Mouse (Mus musculus) embryo, embryonic 11 days (tissue): ENCODE results near the gene Entpd2.

Source experiments
- DNase-seq: peaks from one replicate; pipeline ENCODE4 v3.0.0-alpha.2; 2015

The Entpd2 gene

DNA sequence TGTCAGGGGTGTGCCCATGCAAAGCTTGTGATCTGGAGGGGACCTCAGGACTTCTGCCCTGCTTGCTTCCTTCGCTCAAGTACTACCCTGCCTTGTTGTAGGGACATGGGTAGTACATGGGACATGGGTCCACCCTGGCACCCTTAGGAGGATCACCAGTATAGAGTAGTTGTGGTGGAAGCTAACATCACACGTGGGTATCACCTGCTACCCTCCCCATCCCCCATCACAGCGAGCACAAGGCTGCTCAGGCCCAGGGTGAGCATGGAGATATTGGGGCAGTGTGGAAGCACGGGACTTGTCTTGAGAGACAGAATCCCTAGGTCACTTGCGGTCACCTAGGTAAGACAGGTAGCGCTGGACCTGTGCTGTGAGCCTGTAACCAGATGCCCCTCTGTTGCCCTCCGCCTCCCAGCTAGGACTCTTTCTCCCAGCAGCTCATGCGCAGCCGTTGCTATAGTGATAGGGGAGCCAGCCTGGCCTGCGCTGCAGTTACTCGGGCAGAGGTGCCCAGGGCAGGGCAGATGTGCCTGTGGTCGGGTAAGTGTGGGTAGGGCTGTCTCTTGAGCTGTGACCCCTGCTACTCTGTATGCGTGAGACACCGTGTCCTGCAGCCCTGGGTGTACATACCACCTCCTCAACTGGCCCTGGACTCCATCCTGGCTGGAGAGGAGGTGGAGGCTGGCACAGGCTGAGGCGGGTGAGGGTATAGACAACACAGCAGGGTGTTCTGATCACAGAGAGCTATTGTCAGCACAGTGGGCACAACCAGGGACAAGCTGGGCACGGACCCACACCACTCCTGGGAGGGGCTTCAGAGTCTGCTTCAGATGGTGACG is 34.9 kb downstream of the Entpd2 start:
- DNase-seq: no peak

DNA sequence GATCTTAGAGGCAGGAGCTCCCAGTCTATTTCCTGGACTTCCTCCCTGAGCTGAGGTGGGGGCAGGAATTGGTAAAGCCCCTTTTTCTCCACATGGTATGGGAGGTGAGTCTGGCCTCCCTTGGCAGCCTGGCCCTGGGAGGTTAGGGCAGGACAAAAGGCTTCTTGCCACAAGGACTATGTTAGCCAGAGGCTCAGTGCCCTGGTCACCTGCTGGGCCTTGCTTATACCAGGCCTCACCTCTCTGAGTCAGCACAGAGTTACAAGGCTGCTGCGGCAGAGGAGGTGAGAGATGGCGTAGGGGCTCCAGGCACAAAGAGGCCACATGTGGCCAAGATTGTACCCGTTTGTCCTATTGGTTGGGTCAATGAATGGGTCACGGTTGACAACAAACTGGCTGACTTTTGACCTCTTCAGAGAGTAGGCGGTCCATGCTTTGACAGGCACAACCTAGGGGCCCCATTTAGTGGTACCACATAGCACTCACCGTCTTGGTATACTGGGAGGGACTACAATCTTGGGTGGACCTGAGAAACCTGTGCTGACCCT is 35.7 kb downstream of the Entpd2 start:
- no peak for DNase-seq

DNA sequence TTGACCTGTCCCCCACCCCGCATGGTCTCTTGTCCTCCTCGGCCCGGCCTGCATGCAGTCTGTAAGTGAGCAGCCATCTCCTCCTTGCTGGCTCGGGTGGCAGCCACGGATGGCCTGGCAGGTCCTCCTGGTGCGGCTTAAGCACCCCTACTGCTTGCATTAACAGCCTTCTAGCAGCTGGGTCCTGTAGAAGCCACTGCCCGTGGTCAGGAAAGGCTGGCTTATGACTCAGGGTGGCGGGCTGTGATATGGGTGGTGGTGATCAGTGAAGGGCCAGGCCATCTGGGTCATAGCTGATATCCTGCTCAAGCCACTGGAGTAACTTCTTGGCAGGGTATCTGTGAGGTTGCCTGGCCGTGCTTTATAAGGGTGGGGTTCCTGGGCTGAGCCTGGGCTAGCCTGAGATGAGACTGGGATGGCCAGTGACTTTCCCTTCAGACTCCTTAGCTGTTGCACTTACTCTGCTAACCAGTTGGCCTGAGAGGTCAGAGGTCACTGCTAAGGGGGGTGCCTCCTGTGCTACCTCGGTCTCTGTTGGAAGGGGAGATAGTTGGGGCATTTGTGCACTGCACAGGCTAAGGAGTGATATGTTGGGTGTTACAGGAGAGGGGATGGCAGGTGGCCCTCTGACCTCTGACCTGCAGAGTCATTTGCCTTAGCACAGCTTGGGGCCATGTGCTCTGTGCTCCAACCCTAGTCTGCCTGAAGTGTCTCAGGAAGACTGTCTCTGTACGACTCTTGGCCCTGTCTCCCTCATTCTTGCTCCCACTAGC is 36.8 kb downstream of the Entpd2 start:
- DNase-seq: no peak

DNA sequence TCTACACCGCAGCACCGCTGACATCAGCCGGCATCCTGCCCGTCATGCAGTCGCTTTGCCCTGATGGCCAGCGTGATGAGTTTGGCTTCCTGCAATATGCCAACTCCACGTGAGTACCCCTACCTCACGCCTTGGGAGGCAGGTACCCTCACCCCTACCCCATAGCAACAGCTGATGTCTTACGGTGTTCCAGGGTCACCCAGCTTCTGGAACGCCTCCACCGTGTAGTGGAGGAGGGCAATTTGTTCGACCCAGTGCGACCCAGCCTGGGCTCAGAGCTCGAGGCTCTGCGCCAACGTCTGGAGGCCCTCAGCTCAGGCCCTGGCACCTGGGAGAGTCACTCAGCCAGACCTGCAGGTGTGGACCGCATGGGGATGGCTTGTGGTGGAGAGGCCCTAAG is 37.4 kb downstream of the Entpd2 start:
- DNase-seq: no peak

DNA sequence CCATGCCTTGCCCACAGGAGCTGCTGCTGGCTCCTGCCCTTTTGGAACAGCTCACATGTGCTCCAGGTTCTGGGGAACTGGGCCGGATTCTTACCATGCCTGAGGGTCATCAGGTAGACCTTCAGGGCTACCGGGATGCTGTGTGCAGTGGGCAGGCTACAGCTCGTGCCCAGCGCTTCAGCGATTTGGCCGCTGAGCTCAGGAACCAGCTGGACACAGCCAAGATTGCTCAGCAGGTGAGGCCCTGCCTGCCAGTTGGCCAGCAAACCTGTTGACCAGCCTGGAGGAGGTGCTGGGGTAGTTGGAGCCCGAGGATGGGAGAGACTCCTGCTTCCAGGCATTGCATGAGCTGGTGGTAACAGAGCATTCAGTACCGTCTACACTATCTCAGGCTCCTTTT is 38.6 kb downstream of the Entpd2 start:
- no peak for DNase-seq

DNA sequence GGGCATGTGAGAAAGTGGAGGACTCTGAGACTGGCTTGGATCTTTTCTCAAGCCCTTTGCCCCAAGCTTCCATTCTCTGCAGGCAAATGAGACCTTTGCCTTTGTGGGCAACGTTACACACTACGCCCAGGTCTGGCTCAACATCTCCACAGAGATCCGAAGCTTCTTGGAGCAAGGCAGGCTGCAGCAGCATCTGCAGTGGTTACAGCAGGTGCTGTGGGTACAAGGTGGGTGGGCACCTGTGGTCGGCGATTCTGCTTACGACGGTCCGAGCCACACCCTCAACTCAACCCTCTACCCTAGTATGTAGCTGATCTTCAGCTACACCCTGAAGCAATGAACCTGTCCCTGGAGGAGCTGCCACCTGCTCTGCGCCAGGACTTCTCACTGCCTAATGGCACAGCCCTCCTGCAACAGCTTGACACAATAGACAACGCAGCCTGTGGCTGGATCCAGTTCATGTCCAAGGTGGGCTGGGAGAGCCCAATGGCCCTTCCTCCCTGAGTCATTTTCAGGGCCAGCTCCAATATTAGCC is 40.7 kb downstream of the Entpd2 start:
- DNase-seq: no peak

DNA sequence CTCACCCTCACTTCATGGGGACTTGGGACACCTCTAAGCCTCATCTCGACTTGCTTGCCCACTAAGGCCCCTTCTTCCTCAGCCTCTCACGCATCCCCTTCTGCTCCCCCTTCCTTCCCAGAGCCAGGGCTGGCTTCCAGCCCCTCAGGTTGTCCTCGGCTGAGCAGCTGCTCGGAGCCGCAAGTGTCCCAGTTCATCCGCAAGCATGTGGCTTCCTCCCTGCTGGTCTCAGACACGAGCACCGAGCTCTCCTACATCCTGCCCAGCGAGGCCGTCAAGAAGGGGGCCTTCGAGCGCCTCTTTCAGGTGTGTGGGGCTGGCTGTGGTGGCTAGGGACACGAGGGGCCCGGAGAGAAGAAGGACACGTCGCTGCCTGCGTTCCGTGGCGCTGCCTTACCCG is 45.4 kb downstream of the Entpd2 start:
- DNase-seq: no peak

DNA sequence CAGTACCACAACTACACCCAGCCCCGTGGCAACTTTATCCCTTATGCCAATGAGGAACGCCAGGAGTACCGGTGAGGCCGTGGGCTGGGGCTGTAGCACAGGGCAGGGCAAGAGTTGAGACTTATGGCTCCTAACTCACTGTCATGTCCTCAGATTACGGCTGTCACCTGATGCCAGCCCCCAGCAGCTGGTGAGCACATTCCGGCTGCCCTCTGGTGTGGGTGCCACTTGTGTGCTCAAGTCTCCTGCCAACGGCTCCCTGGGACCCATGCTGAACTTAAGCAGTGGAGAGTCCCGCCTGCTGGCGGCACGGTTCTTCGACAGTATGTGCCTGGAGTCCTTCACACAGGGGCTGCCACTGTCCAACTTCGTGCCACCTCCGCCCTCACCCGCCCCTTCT is 47.0 kb downstream of the Entpd2 start:
- no peak for DNase-seq
